Mouse (Mus musculus) limb, embryonic 10.5 days (tissue): ENCODE measurements around the gene Pard3. TPM values are rescaled to one million over a fixed set of nuclear protein-coding genes. Genes with fewer than 3 reads are reported as not detected.
A peak's percentile ranks its signal among the peaks of the same experiment; 100 is the strongest.

Experiments used
- DNase-seq: peaks from one replicate; pipeline ENCODE4 v3.0.0-alpha.2; 2017; ENCODE audit warnings: low spot score
- H3K27ac ChIP-seq: fragments of 300-500 bp; sonication (generic); 2 replicates; pipeline ENCODE4 v1.5.1; 2016; ENCODE audit warnings: mild to moderate bottlenecking
- H3K27me3 ChIP-seq: fragments of 300-500 bp; sonication (generic); 2 replicates; pipeline ENCODE4 v1.6.1; 2016; ENCODE audit warnings: low read depth, mild to moderate bottlenecking; ENCODE audit not compliant: poor library complexity, severe bottlenecking
- H3K36me3 ChIP-seq: fragments of 300-500 bp; sonication (generic); 2 replicates; pipeline ENCODE4 v1.6.1; 2016; ENCODE audit warnings: mild to moderate bottlenecking, moderate library complexity
- H3K4me1 ChIP-seq: fragments of 300-500 bp; sonication (generic); 2 replicates; pipeline ENCODE4 v1.6.1; 2016
- H3K4me3 ChIP-seq: fragments of 300-500 bp; sonication (generic); 2 replicates; pipeline ENCODE4 v1.5.1; 2016; ENCODE audit warnings: mild to moderate bottlenecking, moderate library complexity
- H3K9me3 ChIP-seq: fragments of 300-500 bp; sonication (generic); replicated peaks from 2 replicates; pipeline ENCODE4 v1.6.1; 2016; ENCODE audit warnings: mild to moderate bottlenecking
- WGBS: fragments of 180-500 bp; shearing (Covaris S2); methylation state at CpG from one replicate; pipeline ENCODE4 v1.1.7; 2016; 5-methylcytosine and 5-hydroxymethylcytosine counted together
- polyA plus RNA-seq: library from polyadenylated mRNA; unstranded; fragments of >200 nt; fragmentation: Nextera tagmentation; extraction: Ambion mirVana; gene quantifications from 2 replicates; pipeline ENCODE4 v1.2.1, GENCODE M21; 2016

Pard3 gene
- 34.4 and 34.8 TPM in 2 replicates for polyA plus RNA-seq

DNA sequence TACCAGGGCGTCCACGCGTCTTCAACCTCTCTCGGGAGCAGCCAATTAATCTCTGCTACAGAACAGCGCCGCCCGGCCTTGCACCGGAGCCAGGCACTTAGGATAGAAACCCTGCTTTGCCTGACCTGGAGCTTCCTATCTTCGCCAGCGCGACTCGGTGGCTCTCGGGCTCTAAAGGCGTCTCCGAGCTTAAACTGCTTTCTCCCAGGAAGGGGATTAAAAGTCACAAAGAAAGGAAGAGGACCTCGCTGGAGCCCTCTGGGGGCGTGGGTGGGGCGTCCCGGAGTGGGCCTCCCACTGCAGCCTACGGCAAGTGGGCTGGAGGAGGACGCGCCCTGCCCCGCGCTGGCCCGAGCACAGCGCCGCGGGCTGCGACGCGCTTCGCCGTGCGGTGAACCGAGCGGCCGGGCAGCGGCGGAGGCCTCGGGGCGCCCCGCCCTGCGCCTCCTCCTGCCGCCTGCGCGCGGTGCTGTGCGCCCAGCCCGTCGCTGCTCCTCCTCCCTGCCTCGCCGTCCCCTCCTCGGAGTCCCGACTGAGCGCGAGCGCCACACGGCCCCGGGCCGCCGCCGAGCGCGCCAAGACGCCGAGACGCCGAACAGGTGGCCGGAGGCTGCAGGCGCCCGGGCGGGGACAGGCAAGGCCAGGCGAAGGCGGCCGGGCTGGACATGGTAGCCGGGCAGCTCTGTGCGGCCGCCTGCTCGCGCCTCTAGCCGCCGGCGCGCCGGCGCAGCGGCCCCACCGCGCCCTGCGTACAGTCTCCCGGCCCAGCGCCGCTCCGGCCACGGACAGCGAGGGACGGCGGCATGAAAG is at the start of gene Pard3:
Pard3 (plus strand) TSS at position 343 of the 810 bp plus-strand sequence.
- Histone ChIP-seq H3K27ac (peak within 1 kb of the TSS; percentile 99), H3K4me3 (peak within 1 kb of the TSS; percentile 89), H3K27me3 (no peaks in the 10 kb centered on the region), H3K9me3 (no peaks in the 10 kb centered on the region), H3K36me3 (no peaks in the 10 kb centered on the region), H3K4me1 (peaks cover 33% of the 10 kb centered on the region)
- WGBS, result under 1% methylated on average over 97 of the region's 98 CpGs
- peak; percentile 86 for DNase-seq

DNA sequence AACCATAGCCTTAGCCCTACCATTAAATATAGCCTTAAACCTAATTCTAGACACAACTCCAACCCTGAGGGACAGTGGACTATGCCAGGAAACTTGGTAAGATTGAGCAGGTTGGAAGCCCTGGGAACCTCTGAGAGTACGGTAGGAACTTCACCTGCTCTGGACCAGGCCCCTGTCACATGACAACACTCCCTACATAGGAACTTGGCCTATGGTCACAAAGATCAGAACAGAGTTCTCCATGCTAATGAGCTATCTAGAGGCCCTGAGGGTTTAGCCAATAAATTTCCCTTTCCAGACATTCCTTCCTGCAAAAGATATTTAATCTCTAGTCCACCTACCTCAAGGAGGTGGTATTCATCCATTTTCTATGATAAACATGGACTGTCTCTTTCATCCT is 41.9 kb upstream of the Pard3 start:
- Histone ChIP-seq H3K36me3 (no peaks in the 10 kb centered on the region), H3K27ac (no peak overlapping the region), H3K27me3 (no peaks in the 10 kb centered on the region), H3K4me3 (no peak overlapping the region), H3K9me3 (no peaks in the 10 kb centered on the region), H3K4me1 (peaks cover 10% of the 10 kb centered on the region)
- WGBS, result 89% methylated on average over 1 of the region's 1 CpGs
- no peak for DNase-seq

DNA sequence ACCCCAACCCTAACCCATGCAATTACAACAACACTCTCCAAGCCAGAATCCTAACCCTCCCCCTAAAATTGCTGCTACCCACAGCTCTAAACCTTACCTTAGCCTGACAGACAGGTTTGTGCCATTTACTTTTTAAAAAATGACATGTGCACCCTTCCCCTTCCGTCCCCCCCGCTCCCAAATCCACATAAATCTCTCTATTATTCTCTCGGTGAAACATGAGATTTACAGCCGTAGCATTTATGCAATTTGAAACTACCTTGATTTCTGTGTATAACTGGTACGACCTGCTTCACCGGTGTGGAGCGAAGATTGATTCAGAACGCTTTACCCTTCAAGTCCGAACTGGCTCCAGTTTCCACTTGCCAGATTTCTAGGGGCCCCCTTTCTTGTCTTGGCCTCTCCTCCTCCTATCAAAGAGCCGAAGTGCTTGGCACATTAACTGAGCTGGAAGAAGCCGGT is 38.4 kb upstream of the Pard3 start:
- Histone ChIP-seq H3K36me3 (no peaks in the 10 kb centered on the region), H3K9me3 (no peaks in the 10 kb centered on the region), H3K27me3 (no peaks in the 10 kb centered on the region), H3K4me1 (peaks cover 10% of the 10 kb centered on the region), H3K4me3 (no peak overlapping the region), H3K27ac (no peak overlapping the region)
- 65% methylated on average over 11 of the region's 11 CpGs for WGBS
- DNase-seq, result no peak

GRCm38 (mm10) chr8:127025775-127026174 is 37.9 kb upstream of the Pard3 start:
- H3K27ac ChIP-seq, result no peak overlapping the region
- 56% methylated on average over 11 of the region's 11 CpGs for WGBS
- H3K4me1 ChIP-seq, result peaks cover 10% of the 10 kb centered on the region

DNA sequence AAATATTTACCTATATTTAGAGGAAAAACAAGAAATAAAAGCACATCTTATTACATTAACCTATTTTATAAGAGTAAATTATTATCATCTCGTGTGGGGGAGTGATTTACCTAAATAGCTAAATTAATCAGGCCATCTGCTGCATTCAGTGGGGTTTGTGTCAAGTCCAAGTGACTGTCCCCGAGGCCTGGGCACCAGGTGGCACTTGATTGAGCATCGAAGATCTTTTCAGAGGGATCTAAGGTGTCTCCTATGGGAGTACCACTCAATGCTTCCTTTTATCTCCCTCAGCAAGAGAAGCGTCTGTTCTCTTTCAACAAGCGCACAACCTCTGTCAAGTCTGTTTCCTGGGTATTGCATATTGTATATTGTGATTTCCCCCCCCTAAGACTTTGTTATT is 32.2 kb upstream of the Pard3 start:
- Histone ChIP-seq H3K27ac (no peak overlapping the region), H3K9me3 (no peaks in the 10 kb centered on the region), H3K4me3 (no peak overlapping the region), H3K27me3 (no peaks in the 10 kb centered on the region), H3K4me1 (no peaks in the 10 kb centered on the region), H3K36me3 (no peaks in the 10 kb centered on the region)
- DNase-seq, result no peak
- 86% methylated on average over 5 of the region's 5 CpGs for WGBS

More at GRCm38 (mm10) chr8:127025775-127026174, 37.9 kb upstream of the Pard3 start:
- no peaks in the 10 kb centered on the region for H3K27me3 ChIP-seq
- H3K36me3 ChIP-seq, result no peaks in the 10 kb centered on the region
- no peak for DNase-seq
- no peak overlapping the region for H3K4me3 ChIP-seq
- no peaks in the 10 kb centered on the region for H3K9me3 ChIP-seq

GRCm38 (mm10) chr8:127038928-127039327 is 24.8 kb upstream of the Pard3 start:
- DNase-seq, result no peak
- no peak overlapping the region for H3K4me3 ChIP-seq
- H3K4me1 ChIP-seq, result no peaks in the 10 kb centered on the region
- no peaks in the 10 kb centered on the region for H3K9me3 ChIP-seq
- 75% methylated on average over 4 of the region's 4 CpGs for WGBS
- no peaks in the 10 kb centered on the region for H3K36me3 ChIP-seq
- no peak overlapping the region for H3K27ac ChIP-seq
- H3K27me3 ChIP-seq, result no peaks in the 10 kb centered on the region

DNA sequence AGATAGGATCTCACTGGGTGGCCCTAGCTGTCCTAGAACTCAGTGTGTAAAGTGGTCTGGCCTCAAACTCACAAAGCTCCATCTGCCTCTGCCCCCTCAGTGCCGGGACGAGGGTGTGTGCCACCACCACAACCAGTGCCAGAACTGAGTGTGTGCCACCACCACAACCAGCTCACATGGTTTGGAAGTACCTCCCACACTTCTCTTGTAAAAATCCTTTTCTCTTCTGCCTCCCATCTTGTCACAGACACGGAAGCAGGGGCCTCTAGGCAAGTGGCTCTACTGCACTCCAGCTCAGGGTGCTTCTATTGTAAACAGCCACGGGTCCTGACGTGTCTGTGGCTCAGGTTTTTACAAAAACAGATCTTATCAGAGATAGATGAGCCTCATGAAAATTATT is 13.7 kb upstream of the Pard3 start:
- no peaks in the 10 kb centered on the region for H3K9me3 ChIP-seq
- WGBS, result 74% methylated on average over 5 of the region's 5 CpGs

DNA sequence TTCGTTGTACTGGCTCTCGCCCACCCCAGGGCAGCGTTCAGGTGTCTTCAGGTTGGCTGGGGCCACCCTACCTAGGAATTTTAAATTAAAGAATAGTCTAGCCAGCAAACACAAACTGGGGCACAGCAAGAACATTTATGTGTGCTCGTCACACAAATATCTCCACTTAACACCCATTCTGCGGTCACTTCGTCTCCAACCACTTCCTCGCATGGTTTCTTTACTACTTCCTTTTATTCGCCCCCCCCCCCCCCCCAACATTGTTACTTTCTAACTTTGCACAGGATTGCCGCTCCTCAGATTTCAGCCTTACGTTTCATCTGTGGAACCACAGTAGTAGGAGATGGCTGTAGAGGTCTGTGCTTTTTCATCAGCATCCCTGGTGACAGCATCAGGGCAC is 11.6 kb upstream of the Pard3 start:
- H3K27me3 ChIP-seq, result no peaks in the 10 kb centered on the region; the same call in 1 of the 2 replicates
- no peaks in the 10 kb centered on the region for H3K9me3 ChIP-seq
- H3K4me3 ChIP-seq, result no peak overlapping the region
- WGBS, result 75% methylated on average over 10 of the region's 10 CpGs
- H3K36me3 ChIP-seq, result no peaks in the 10 kb centered on the region
- H3K4me1 ChIP-seq, result peaks cover 29% of the 10 kb centered on the region
- no peak for DNase-seq
- no peak overlapping the region for H3K27ac ChIP-seq

More for the DNA sequence above, 13.7 kb upstream of the Pard3 start:
- Histone ChIP-seq H3K27ac (no peak overlapping the region), H3K4me3 (no peak overlapping the region), H3K4me1 (peaks cover 24% of the 10 kb centered on the region), H3K36me3 (no peaks in the 10 kb centered on the region), H3K27me3 (no peaks in the 10 kb centered on the region; the same call in 1 of the 2 replicates)
- no peak for DNase-seq

GRCm38 (mm10) chr8:127055081-127055480 is 8.6 kb upstream of the Pard3 start:
- H3K4me1 ChIP-seq, result peaks cover 27% of the 10 kb centered on the region
- no peaks in the 10 kb centered on the region; the same call in 1 of the 2 replicates for H3K27me3 ChIP-seq
- H3K9me3 ChIP-seq, result no peaks in the 10 kb centered on the region
- no peak overlapping the region for H3K27ac ChIP-seq
- no peak for DNase-seq
- H3K36me3 ChIP-seq, result no peaks in the 10 kb centered on the region
- 57% methylated on average over 4 of the region's 4 CpGs for WGBS
- no peak overlapping the region for H3K4me3 ChIP-seq

- DNase-seq, result no peak
- H3K27me3 ChIP-seq, result no peaks in the 10 kb centered on the region
- no peak overlapping the region for H3K27ac ChIP-seq
- H3K9me3 ChIP-seq, result no peaks in the 10 kb centered on the region
- H3K4me3 ChIP-seq, result no peak overlapping the region
- H3K4me1 ChIP-seq, result peaks cover 23% of the 10 kb centered on the region
- WGBS, result 85% methylated on average over 2 of the region's 2 CpGs
- no peaks in the 10 kb centered on the region for H3K36me3 ChIP-seq
These were observed 4.9 kb upstream of the Pard3 start for GRCm38 (mm10) chr8:127058759-127059158.

DNA sequence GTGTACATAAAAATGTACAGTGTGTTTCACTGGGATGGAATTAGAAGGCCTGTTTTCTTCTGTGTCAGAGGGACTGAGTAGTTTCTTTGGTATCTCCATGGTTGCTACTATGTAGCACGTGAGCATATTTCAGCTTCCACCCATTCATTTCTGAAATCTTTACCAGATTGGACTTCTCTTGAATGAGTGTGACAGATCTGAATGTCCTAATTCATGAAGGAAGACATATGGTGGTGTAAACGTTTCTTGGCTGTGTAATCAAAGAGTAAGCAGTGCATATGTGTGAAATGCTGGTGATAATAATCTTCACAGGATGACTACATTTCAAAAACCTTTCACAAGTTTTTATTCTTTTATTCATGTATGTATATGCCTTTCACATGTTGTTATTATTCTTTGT is 3.9 kb upstream of the Pard3 start:
- no peak for DNase-seq
- H3K27me3 ChIP-seq, result no peaks in the 10 kb centered on the region
- 65% methylated on average over 2 of the region's 2 CpGs for WGBS
- no peaks in the 10 kb centered on the region for H3K36me3 ChIP-seq
- peaks cover 20% of the 10 kb centered on the region for H3K4me1 ChIP-seq
- H3K27ac ChIP-seq, result no peak overlapping the region
- no peak overlapping the region for H3K4me3 ChIP-seq
- no peaks in the 10 kb centered on the region for H3K9me3 ChIP-seq

DNA sequence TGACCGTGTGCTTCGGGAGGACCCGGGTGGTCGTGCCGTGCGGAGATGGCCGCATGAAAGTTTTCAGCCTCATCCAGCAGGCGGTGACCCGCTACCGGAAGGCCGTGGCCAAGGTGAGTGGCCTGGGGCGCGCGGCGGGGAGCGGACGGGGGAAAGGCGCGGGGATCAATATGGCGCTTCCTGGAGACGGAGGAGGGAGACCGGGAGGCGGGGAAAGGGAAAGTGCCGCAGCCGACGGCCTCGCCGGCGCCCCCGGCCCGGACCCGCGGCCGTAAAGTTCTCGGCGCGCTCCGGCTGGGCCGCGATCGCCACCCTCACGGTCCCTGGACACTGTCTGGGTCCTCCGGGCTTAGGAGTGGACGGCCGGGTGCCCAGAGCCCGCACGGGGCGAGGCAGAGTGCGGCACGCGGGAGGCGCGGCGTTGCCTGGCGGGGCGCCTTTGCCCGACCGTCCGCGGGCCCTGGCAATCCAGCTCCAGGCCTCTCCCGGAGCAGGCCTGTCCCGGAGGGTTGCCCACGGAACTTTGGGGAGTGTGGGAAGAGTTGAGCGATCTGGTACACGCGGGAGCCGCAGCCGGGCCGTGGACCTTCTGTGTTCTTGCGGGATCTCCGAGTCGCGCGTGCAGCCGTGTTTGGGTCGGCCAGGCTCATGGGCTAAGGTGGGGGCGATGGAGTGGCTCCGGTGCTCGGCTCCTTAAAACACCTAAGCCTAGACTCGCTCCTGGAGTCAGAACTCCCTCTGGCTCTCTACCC is 844 bp downstream of the Pard3 start:
- H3K27ac ChIP-seq, result peak overlapping the region; percentile 99
- H3K36me3 ChIP-seq, result no peaks in the 10 kb centered on the region
- peak; percentile 85 for DNase-seq
- no peaks in the 10 kb centered on the region for H3K9me3 ChIP-seq
- peak overlapping the region; percentile 89 for H3K4me3 ChIP-seq
- under 1% methylated on average over 79 of the region's 80 CpGs for whole genome bisulfite sequencing
- H3K27me3 ChIP-seq, result no peaks in the 10 kb centered on the region
- H3K4me1 ChIP-seq, result peaks cover 33% of the 10 kb centered on the region

GRCm38 (mm10) chr8:127065113-127065473 is 1.4 kb downstream of the Pard3 start:
- H3K27me3 ChIP-seq, result no peaks in the 10 kb centered on the region
- H3K4me3 ChIP-seq, result peak overlapping the region; percentile 89
- peaks cover 39% of the 10 kb centered on the region for H3K4me1 ChIP-seq
- H3K9me3 ChIP-seq, result no peaks in the 10 kb centered on the region
- H3K27ac ChIP-seq, result peak overlapping the region; percentile 99
- no peak for DNase-seq
- WGBS, result 7% methylated on average over 10 of the region's 10 CpGs
- no peaks in the 10 kb centered on the region for H3K36me3 ChIP-seq
